In the genomic region with DNA sequence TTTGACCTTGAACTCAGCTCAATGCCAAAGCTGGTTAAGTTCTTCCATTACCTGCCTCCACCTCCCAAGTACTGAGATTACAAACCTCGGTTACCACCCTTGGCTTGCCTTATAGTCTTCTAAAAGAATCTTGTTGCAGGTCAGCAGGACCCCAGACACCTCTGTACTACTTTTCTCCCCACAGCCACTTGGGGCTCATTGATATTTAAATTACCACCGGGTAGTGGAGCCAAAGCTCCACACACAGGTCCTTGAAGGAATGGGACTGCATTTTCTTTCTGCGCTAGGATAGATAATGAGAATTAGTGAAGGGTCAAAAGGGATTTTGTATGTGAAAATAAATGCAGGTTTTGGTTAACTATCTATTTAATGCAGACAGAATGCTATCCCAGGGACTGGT, we compare ENCODE assay signal across 18 mouse cellular contexts.
DNase-seq lines count a peak whose midpoint lies in the region; ATAC-seq lines count a peak whose summit lies in the region.
"Had no signal": no experiment of that assay in that cellular context is flagged by ENCODE, and none has a peak within 500 bp of the region (broad histone marks: within the 10 kb centered on the region; RNA-seq: fewer than 3 reads in every experiment).

No protein-coding gene starts in this region.

- no peak for DNase-seq in forebrain, embryonic 11.5 days (ENCODE audit: low spot score)
- no peak for DNase-seq in forebrain, embryonic 10.5 days (ENCODE audit: extremely low spot score, low spot score)
- peak; percentile 7 for DNase-seq in Muller cell, postnatal 12 days (ENCODE audit: inconsistent ontology term)
- no peak for DNase-seq in midbrain, embryonic 11.5 days (ENCODE audit: low spot score, missing footprints)
- DNase-seq in layer of hippocampus, adult 9-10 months (ENCODE audit: low spot score): no peak
- DNase-seq in layer of hippocampus, postnatal 14 days (ENCODE audit: low spot score in 2 of 2): no peak
- DNase-seq: adrenal gland, postnatal 25 days; cerebellum, postnatal 25 days; kidney, postnatal 10 days; liver, embryonic 13.5 days; lung, postnatal 14 days; right cerebral cortex, postnatal 25 days; thymus, adult 2 months had no signal

- H3K36me3 ChIP-seq in forebrain, embryonic 11.5 days (ENCODE audit: control insufficient read depth, insufficient read depth, low read length): no peaks in the 10 kb centered on the region
- H3K36me3 ChIP-seq in forebrain, embryonic 10.5 days (replicated peaks): no peaks in the 10 kb centered on the region
- H3K36me3 ChIP-seq in forebrain, embryonic 16.5 days (ENCODE audit: control insufficient read depth, insufficient read depth): no peaks in the 10 kb centered on the region
- no peaks in the 10 kb centered on the region for H3K36me3 ChIP-seq in midbrain, embryonic 11.5 days (ENCODE audit: control insufficient read depth, insufficient read depth, low read length)
- H3K36me3 ChIP-seq: heart, embryonic 15.5 days; intestine, embryonic 15.5 days; limb, embryonic 10.5 days; liver, embryonic 13.5 days had no signal

- no peak overlapping the region for H3K4me2 ChIP-seq in forebrain, embryonic 11.5 days (ENCODE audit: low read depth, low read length, severe bottlenecking)
- H3K4me2 ChIP-seq in forebrain, embryonic 16.5 days (ENCODE audit: low read length): no peak overlapping the region
- H3K4me2 ChIP-seq in midbrain, embryonic 11.5 days: no peak overlapping the region
- H3K4me2 ChIP-seq: heart, embryonic 15.5 days; intestine, embryonic 15.5 days; liver, embryonic 13.5 days had no signal

- H3K4me1 ChIP-seq in forebrain, embryonic 11.5 days (replicated peaks; ENCODE audit: control insufficient read depth, insufficient read depth, low read length): no peaks in the 10 kb centered on the region; the same call in 1 of the 2 replicates
- peaks cover 19% of the 10 kb centered on the region for H3K4me1 ChIP-seq in forebrain, embryonic 10.5 days
- H3K4me1 ChIP-seq in forebrain, embryonic 16.5 days (replicated peaks; ENCODE audit: control insufficient read depth, insufficient read depth, low read length): peaks cover 10% of the 10 kb centered on the region
- peaks cover 9% of the 10 kb centered on the region for H3K4me1 ChIP-seq in midbrain, embryonic 11.5 days (ENCODE audit: control insufficient read depth, insufficient read depth, low read length)
- H3K4me1 ChIP-seq: heart, embryonic 15.5 days; intestine, embryonic 15.5 days; limb, embryonic 10.5 days; liver, embryonic 13.5 days had no signal

- no peak overlapping the region for H3K4me3 ChIP-seq in forebrain, embryonic 11.5 days (ENCODE audit: low read depth, low read length)
- H3K4me3 ChIP-seq in forebrain, embryonic 10.5 days: no peak overlapping the region; the same call in 1 of the 2 replicates
- no peak overlapping the region for H3K4me3 ChIP-seq in forebrain, embryonic 16.5 days (replicated peaks; ENCODE audit: low read length)
- H3K4me3 ChIP-seq in midbrain, embryonic 11.5 days (ENCODE audit: low read depth, low read length): no peak overlapping the region
- H3K4me3 ChIP-seq: heart, embryonic 15.5 days; intestine, embryonic 15.5 days; limb, embryonic 10.5 days; liver, embryonic 13.5 days had no signal

- no peak overlapping the region for H3K27ac ChIP-seq in forebrain, embryonic 11.5 days (ENCODE audit: low read depth, low read length)
- H3K27ac ChIP-seq in forebrain, embryonic 10.5 days: no peak overlapping the region
- H3K27ac ChIP-seq in forebrain, embryonic 16.5 days (ENCODE audit: low read length): no peak overlapping the region
- no peak overlapping the region for H3K27ac ChIP-seq in midbrain, embryonic 11.5 days (ENCODE audit: low read depth, low read length)
- H3K27ac ChIP-seq: heart, embryonic 15.5 days; intestine, embryonic 15.5 days; limb, embryonic 10.5 days; liver, embryonic 13.5 days had no signal

- H3K9me3 ChIP-seq in forebrain, embryonic 11.5 days (ENCODE audit: control insufficient read depth, low read length): no peaks in the 10 kb centered on the region
- H3K9me3 ChIP-seq in forebrain, embryonic 10.5 days: peaks cover 3% of the 10 kb centered on the region; the same call in 1 of the 2 replicates
- H3K9me3 ChIP-seq in forebrain, embryonic 16.5 days (ENCODE audit: control insufficient read depth, low read length): no peaks in the 10 kb centered on the region
- H3K9me3 ChIP-seq in midbrain, embryonic 11.5 days (ENCODE audit: control insufficient read depth, low read length): no peaks in the 10 kb centered on the region
- H3K9me3 ChIP-seq: heart, embryonic 15.5 days; intestine, embryonic 15.5 days; limb, embryonic 10.5 days had no signal

- H3K9ac ChIP-seq in forebrain, embryonic 11.5 days (ENCODE audit: low read length): no peak overlapping the region
- no peak overlapping the region for H3K9ac ChIP-seq in forebrain, embryonic 16.5 days (replicated peaks; ENCODE audit: low read depth, low read length)
- no peak overlapping the region for H3K9ac ChIP-seq in midbrain, embryonic 11.5 days (ENCODE audit: low read length)
- H3K9ac ChIP-seq: heart, embryonic 15.5 days; intestine, embryonic 15.5 days; liver, embryonic 13.5 days had no signal

- peak; percentile 76 for ATAC-seq in forebrain, embryonic 11.5 days (replicated peaks; ENCODE audit: low FRiP score)
- peak; percentile 53 for ATAC-seq in forebrain, embryonic 16.5 days
- ATAC-seq in midbrain, embryonic 11.5 days (ENCODE audit: low FRiP score): peak; percentile 81
- ATAC-seq in activated CD4-positive, CD25-positive, alpha-beta regulatory T cell, adult 4 months: no peak
- ATAC-seq: intestine, embryonic 15.5 days had no signal

- H3K27me3 ChIP-seq in forebrain, embryonic 11.5 days (ENCODE audit: control insufficient read depth, insufficient read depth, low read length): no peaks in the 10 kb centered on the region
- no peaks in the 10 kb centered on the region for H3K27me3 ChIP-seq in forebrain, embryonic 10.5 days (ENCODE audit: poor library complexity, severe bottlenecking)
- H3K27me3 ChIP-seq in forebrain, embryonic 16.5 days (replicated peaks; ENCODE audit: control insufficient read depth, insufficient read depth, low read length): no peaks in the 10 kb centered on the region
- no peaks in the 10 kb centered on the region; the same call in 1 of the 2 replicates for H3K27me3 ChIP-seq in midbrain, embryonic 11.5 days (ENCODE audit: control insufficient read depth, insufficient read depth, low read length)
- H3K27me3 ChIP-seq: heart, embryonic 15.5 days; intestine, embryonic 15.5 days; liver, embryonic 13.5 days had no signal

- 2% methylated on average over 3 of the region's 3 CpGs for WGBS in forebrain, embryonic 11.5 days
- 2% methylated on average over 3 of the region's 3 CpGs for WGBS in forebrain, embryonic 10.5 days
- 2% methylated on average over 3 of the region's 3 CpGs for WGBS in forebrain, embryonic 16.5 days
- 5% methylated on average over 3 of the region's 3 CpGs for WGBS in midbrain, embryonic 11.5 days
